Mouse (Mus musculus) hindbrain, embryonic 11.5 days (tissue): ENCODE measurements at regions not wholly inside any gene's neighbourhood (a gene's known extent, or its start where the extent isn't known, plus 50 kb on each side); places are given as distances from the start of the nearest gene placed in this dataset.

Experiments
- ATAC-seq: fragments of 200-750 bp; cut with Nextera tagmentation; 2 replicates; pipeline ENCODE4 v1.8.0; 2017; ENCODE audit warnings: mild to moderate bottlenecking, moderate TSS enrichment, moderate library complexity; ENCODE audit not compliant: low FRiP score
- DNase-seq: peaks from one replicate; pipeline ENCODE4 v3.0.0-alpha.2; 2015; ENCODE audit warnings: low spot score
- H3K27ac ChIP-seq: fragments of 300-500 bp; sonication (generic); 2 replicates; pipeline ENCODE4 v1.5.1; 2014; ENCODE audit warnings: mild to moderate bottlenecking, low read depth, low read length
- H3K27me3 ChIP-seq: fragments of 300-500 bp; sonication (generic); 2 replicates; pipeline ENCODE4 v1.6.1; 2014; ENCODE audit warnings: mild to moderate bottlenecking, low read length, moderate library complexity, mixed read lengths; ENCODE audit not compliant: control insufficient read depth, insufficient read depth
- H3K36me3 ChIP-seq: fragments of 300-500 bp; sonication (generic); 2 replicates; pipeline ENCODE4 v1.6.1; 2014; ENCODE audit warnings: mild to moderate bottlenecking, low read length, moderate library complexity, mixed read lengths; ENCODE audit not compliant: control insufficient read depth, insufficient read depth
- H3K4me1 ChIP-seq: fragments of 300-500 bp; sonication (generic); replicated peaks from 2 replicates; pipeline ENCODE4 v1.6.1; 2014; ENCODE audit warnings: low read length, mixed read lengths; ENCODE audit not compliant: control insufficient read depth, insufficient read depth
- H3K4me2 ChIP-seq: fragments of 300-500 bp; sonication (generic); replicated peaks from 2 replicates; pipeline ENCODE4 v1.6.1; 2014; ENCODE audit warnings: mild to moderate bottlenecking, low read depth, low read length
- H3K4me3 ChIP-seq: fragments of 300-500 bp; sonication (generic); 2 replicates; pipeline ENCODE4 v1.5.1; 2014; ENCODE audit warnings: low read depth, low read length
- H3K9ac ChIP-seq: fragments of 300-500 bp; sonication (generic); 2 replicates; pipeline ENCODE4 v1.6.1; 2014; ENCODE audit warnings: low read depth, low read length
- H3K9me3 ChIP-seq: fragments of 300-500 bp; sonication (generic); 2 replicates; pipeline ENCODE4 v1.6.1; 2016; ENCODE audit warnings: low read length; ENCODE audit not compliant: control insufficient read depth
- WGBS: fragments of 180-500 bp; shearing (Covaris S2); extraction: QIAGEN DNeasy Blood & Tissue Kit; methylation state at CpG from one replicate; pipeline ENCODE4 v1.1.7; 2014; 5-methylcytosine and 5-hydroxymethylcytosine counted together

GRCm38 (mm10) chr5:118975147-118975546, 414.7 kb downstream of the Med13l start:
- H3K4me3 ChIP-seq = no peak overlapping the region
- H3K9me3 ChIP-seq = no peaks in the 10 kb centered on the region
- H3K4me2 ChIP-seq = no peak overlapping the region
- H3K9ac ChIP-seq = no peak overlapping the region
- no peaks in the 10 kb centered on the region for H3K4me1 ChIP-seq
- ATAC-seq (no peak), DNase-seq (no peak)
- H3K36me3 ChIP-seq = no peaks in the 10 kb centered on the region
- 92% methylated on average over 10 of the region's 10 CpGs for WGBS
- H3K27ac ChIP-seq = no peak overlapping the region
- no peaks in the 10 kb centered on the region for H3K27me3 ChIP-seq

GRCm38 (mm10) chr5:118978921-118979630, 418.6 kb downstream of the Med13l start:
- ATAC-seq (no peak), DNase-seq (no peak)
- H3K4me3 ChIP-seq = no peak overlapping the region
- H3K9me3 ChIP-seq = no peaks in the 10 kb centered on the region
- WGBS = 90% methylated on average over 11 of the region's 11 CpGs
- no peaks in the 10 kb centered on the region for H3K4me1 ChIP-seq
- H3K36me3 ChIP-seq = no peaks in the 10 kb centered on the region
- no peaks in the 10 kb centered on the region for H3K27me3 ChIP-seq
- no peak overlapping the region for H3K27ac ChIP-seq
- no peak overlapping the region for H3K9ac ChIP-seq
- no peak overlapping the region for H3K4me2 ChIP-seq

GRCm38 (mm10) chr5:118981046-118981445, 420.6 kb downstream of the Med13l start:
- H3K9ac ChIP-seq = 0 out of 2 replicates have a peak overlapping the region, but pooled peaks have one; percentile 5
- peak; percentile 29 for DNase-seq
- H3K27ac ChIP-seq = no peak overlapping the region
- no peaks in the 10 kb centered on the region for H3K4me1 ChIP-seq
- 39% methylated on average over 16 of the region's 16 CpGs for WGBS
- H3K4me2 ChIP-seq = no peak overlapping the region
- no peaks in the 10 kb centered on the region for H3K36me3 ChIP-seq
- no peaks in the 10 kb centered on the region for H3K9me3 ChIP-seq
- no peak overlapping the region for H3K4me3 ChIP-seq
- ATAC-seq = 0 out of 2 replicates have a peak, but pooled peaks have one; percentile 40
- no peaks in the 10 kb centered on the region for H3K27me3 ChIP-seq

GRCm38 (mm10) chr5:118984251-118984650, 423.8 kb downstream of the Med13l start:
- no peaks in the 10 kb centered on the region for H3K4me1 ChIP-seq
- DNase-seq = no peak
- no peaks in the 10 kb centered on the region for H3K9me3 ChIP-seq
- no peak overlapping the region for H3K9ac ChIP-seq
- H3K27ac ChIP-seq = no peak overlapping the region
- WGBS = 91% methylated on average over 3 of the region's 3 CpGs
- H3K36me3 ChIP-seq = no peaks in the 10 kb centered on the region
- no peak overlapping the region for H3K4me2 ChIP-seq
- no peak overlapping the region for H3K4me3 ChIP-seq
- no peak for ATAC-seq
- H3K27me3 ChIP-seq = no peaks in the 10 kb centered on the region

- Histone ChIP-seq H3K4me3 (no peak overlapping the region), H3K9ac (no peak overlapping the region), H3K4me1 (no peaks in the 10 kb centered on the region), H3K9me3 (no peaks in the 10 kb centered on the region), H3K4me2 (no peak overlapping the region), H3K27ac (no peak overlapping the region), H3K36me3 (no peaks in the 10 kb centered on the region), H3K27me3 (no peaks in the 10 kb centered on the region)
- WGBS = 91% methylated on average over 9 of the region's 9 CpGs
- no peak for ATAC-seq
- DNase-seq = no peak
Measured at GRCm38 (mm10) chr5:118984797-118985408, 424.4 kb downstream of the Med13l start.

- no peak overlapping the region for H3K9ac ChIP-seq
- ATAC-seq = no peak
- WGBS = 49% methylated on average over 10 of the region's 10 CpGs
- no peaks in the 10 kb centered on the region for H3K27me3 ChIP-seq
- H3K4me3 ChIP-seq = no peak overlapping the region
- H3K36me3 ChIP-seq = no peaks in the 10 kb centered on the region
- DNase-seq = no peak
- H3K4me1 ChIP-seq = no peaks in the 10 kb centered on the region
- no peaks in the 10 kb centered on the region for H3K9me3 ChIP-seq
- H3K27ac ChIP-seq = no peak overlapping the region
- no peak overlapping the region for H3K4me2 ChIP-seq
Measured at GRCm38 (mm10) chr5:118987376-118988000, 427.0 kb downstream of the Med13l start.

GRCm38 (mm10) chr5:118999124-118999523, 438.6 kb downstream of the Med13l start:
- Histone ChIP-seq H3K36me3 (no peaks in the 10 kb centered on the region), H3K27me3 (no peaks in the 10 kb centered on the region; the same call in 1 of the 2 replicates), H3K4me2 (no peak overlapping the region), H3K4me3 (no peak overlapping the region), H3K4me1 (no peaks in the 10 kb centered on the region), H3K9ac (no peak overlapping the region), H3K9me3 (no peaks in the 10 kb centered on the region), H3K27ac (no peak overlapping the region)
- DNase-seq = peak; percentile 30
- WGBS = 8% methylated on average over 15 of the region's 15 CpGs
- no peak for ATAC-seq

- no peak for ATAC-seq
- no peaks in the 10 kb centered on the region; the same call in 1 of the 2 replicates for H3K27me3 ChIP-seq
- H3K27ac ChIP-seq = no peak overlapping the region
Measured at GRCm38 (mm10) chr5:119005825-119006471, 445.5 kb downstream of the Med13l start.

More at GRCm38 (mm10) chr5:119005825-119006471, 445.5 kb downstream of the Med13l start:
- Histone ChIP-seq H3K4me3 (peak overlapping the region; percentile 30), H3K9ac (peak overlapping the region; percentile 44), H3K4me2 (peak overlapping the region; percentile 69), H3K4me1 (0 out of 2 replicates have a peak, but pooled peaks cover 3% of the 10 kb centered on the region), H3K36me3 (no peaks in the 10 kb centered on the region), H3K9me3 (no peaks in the 10 kb centered on the region)
- DNase-seq = peak; percentile 55
- 1% methylated on average over 31 of the region's 34 CpGs for WGBS
